Mouse (Mus musculus): Measurements from ENCODE around the gene Mrpl53.

The Mrpl53 gene

GRCm38 (mm10) chr6:83121863-83122710 lies 13.2 kb downstream of the Mrpl53 start:
- no peak for TF ChIP-seq CTCF (conservative IDR thresholded peaks at IDR 0.05; ENCODE audit: low read length)
- TF ChIP-seq POU5F1 (IDR thresholded peaks at IDR 0.05; ENCODE audit: borderline replicate concordance, low read length), result no peak
- no peak for TF ChIP-seq NANOG (IDR thresholded peaks at IDR 0.05; ENCODE audit: borderline replicate concordance, low read length)
- Histone ChIP-seq H3K36me3 (ENCODE audit: insufficient read depth, low read length) (peaks cover 40% of the 10 kb centered on the region), H3K9me3 (ENCODE audit: low read length) (no peaks in the 10 kb centered on the region), H3K27me3 (ENCODE audit: insufficient read depth, low read length) (no peaks in the 10 kb centered on the region), H3K4me3 (replicated peaks; ENCODE audit: low read length) (peak overlapping the region; percentile 91), H3K4me1 (replicated peaks; ENCODE audit: low read depth, low read length) (peaks cover 67% of the 10 kb centered on the region)

GRCm38 (mm10) chr6:83122961-83123360 lies 14.1 kb downstream of the Mrpl53 start:
- Histone ChIP-seq H3K4me3 (replicated peaks; ENCODE audit: low read length) (0 out of 2 replicates have a peak overlapping the region, but pooled peaks have one; percentile 91), H3K4me1 (replicated peaks; ENCODE audit: low read depth, low read length) (peaks cover 60% of the 10 kb centered on the region), H3K27me3 (ENCODE audit: insufficient read depth, low read length) (no peaks in the 10 kb centered on the region), H3K36me3 (ENCODE audit: insufficient read depth, low read length) (peaks cover 32% of the 10 kb centered on the region), H3K9me3 (ENCODE audit: low read length) (no peaks in the 10 kb centered on the region)
- TF ChIP-seq NANOG (IDR thresholded peaks at IDR 0.05; ENCODE audit: borderline replicate concordance, low read length) (no peak), CTCF (conservative IDR thresholded peaks at IDR 0.05; ENCODE audit: low read length) (no peak), POU5F1 (IDR thresholded peaks at IDR 0.05; ENCODE audit: borderline replicate concordance, low read length) (no peak)

DNA sequence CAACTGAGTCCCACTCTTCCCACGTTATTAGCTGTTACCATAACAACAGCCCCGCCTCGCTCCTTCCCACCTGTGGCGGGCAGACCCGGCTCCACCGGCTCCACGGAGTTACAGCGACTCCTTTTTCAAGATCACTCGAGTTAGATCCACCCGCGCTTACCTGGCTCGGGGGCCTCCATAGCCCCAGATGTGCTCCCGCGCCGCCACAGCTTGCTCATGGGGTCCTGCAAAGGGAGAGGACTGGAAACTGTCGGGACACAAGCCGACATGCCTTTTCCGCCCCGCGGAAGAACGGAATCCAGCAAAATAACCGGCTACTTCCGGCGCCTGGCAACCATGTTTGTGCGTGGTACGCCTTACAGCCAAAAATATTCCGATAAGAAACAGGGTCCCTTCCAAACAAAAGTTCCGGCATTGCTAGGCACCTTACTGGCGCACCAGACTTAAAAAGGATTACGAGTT lies 16.0 kb downstream of the Mrpl53 start:
- TF ChIP-seq NANOG (IDR thresholded peaks at IDR 0.05; ENCODE audit: borderline replicate concordance, low read length) (no peak), POU5F1 (IDR thresholded peaks at IDR 0.05; ENCODE audit: borderline replicate concordance, low read length) (no peak), CTCF (conservative IDR thresholded peaks at IDR 0.05; ENCODE audit: low read length) (no peak)
- Histone ChIP-seq H3K4me1 (replicated peaks; ENCODE audit: low read depth, low read length) (peaks cover 44% of the 10 kb centered on the region), H3K4me3 (replicated peaks; ENCODE audit: low read length) (peak overlapping the region; percentile 91), H3K36me3 (ENCODE audit: insufficient read depth, low read length) (peaks cover 13% of the 10 kb centered on the region), H3K27me3 (ENCODE audit: insufficient read depth, low read length) (no peaks in the 10 kb centered on the region), H3K9me3 (ENCODE audit: low read length) (no peaks in the 10 kb centered on the region)

DNA sequence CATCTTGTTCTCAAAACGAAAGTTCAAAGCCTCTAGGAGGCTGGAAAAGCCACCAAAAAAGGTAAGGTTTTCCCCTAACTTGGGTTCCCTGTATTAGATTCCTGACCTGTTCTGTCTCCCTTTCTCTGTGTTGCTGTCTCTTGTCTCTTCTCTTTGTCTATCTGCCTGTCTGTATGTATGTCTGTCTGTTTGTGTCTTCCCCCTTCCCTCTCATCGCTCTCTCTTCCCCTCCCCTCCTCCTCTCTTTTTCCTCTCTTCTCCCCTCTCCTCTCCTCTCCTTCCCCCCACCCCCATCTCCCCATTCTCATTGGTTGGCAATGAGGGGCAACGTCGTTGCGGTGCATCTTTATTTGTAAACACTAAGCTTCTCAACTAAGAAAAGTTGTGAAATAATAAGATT lies 16.5 kb downstream of the Mrpl53 start, which contains the start of gene Ino80b:
Gene Ino80b, minus strand, starts transcription at position 101 of the 400 bp plus-strand sequence.
- no peaks in the 10 kb centered on the region for H3K9me3 ChIP-seq (ENCODE audit: low read length)
- peaks cover 12% of the 10 kb centered on the region for H3K36me3 ChIP-seq (ENCODE audit: insufficient read depth, low read length)
- H3K4me1 ChIP-seq (replicated peaks; ENCODE audit: low read depth, low read length), result peaks cover 39% of the 10 kb centered on the region
- TF ChIP-seq POU5F1 (IDR thresholded peaks at IDR 0.05; ENCODE audit: borderline replicate concordance, low read length) (no peak), NANOG (IDR thresholded peaks at IDR 0.05; ENCODE audit: borderline replicate concordance, low read length) (no peak), CTCF (conservative IDR thresholded peaks at IDR 0.05; ENCODE audit: low read length) (no peak)
- no peaks in the 10 kb centered on the region for H3K27me3 ChIP-seq (ENCODE audit: insufficient read depth, low read length)
- peak within 1 kb of the TSS; percentile 91 for H3K4me3 ChIP-seq (replicated peaks; ENCODE audit: low read length)

DNA sequence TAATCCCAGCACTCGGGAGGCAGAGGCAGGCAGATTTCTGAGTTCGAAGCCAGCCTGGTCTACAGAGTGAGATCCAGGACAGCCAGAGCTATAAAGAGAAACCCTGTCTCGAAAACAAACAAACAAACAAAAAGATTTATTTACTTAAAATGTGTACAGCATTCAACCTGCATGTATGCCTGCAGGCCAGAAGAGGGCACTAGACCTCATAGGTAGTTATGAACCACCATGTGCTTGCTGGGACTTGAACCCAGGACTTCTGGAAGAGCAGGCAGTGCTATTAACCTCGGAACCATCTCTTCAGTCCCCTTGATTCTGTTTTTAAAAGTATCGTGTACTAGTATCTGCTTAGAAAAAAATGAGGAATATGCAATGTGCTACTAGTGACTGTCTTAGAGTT lies 18.6 kb downstream of the Mrpl53 start:
- Histone ChIP-seq H3K9me3 (ENCODE audit: low read length) (no peaks in the 10 kb centered on the region), H3K27me3 (ENCODE audit: insufficient read depth, low read length) (no peaks in the 10 kb centered on the region), H3K36me3 (ENCODE audit: insufficient read depth, low read length) (peaks cover 12% of the 10 kb centered on the region), H3K4me1 (replicated peaks; ENCODE audit: low read depth, low read length) (peaks cover 48% of the 10 kb centered on the region), H3K4me3 (replicated peaks; ENCODE audit: low read length) (no peak overlapping the region)
- TF ChIP-seq NANOG (IDR thresholded peaks at IDR 0.05; ENCODE audit: borderline replicate concordance, low read length) (no peak), CTCF (conservative IDR thresholded peaks at IDR 0.05; ENCODE audit: low read length) (peak; percentile 62)

DNA sequence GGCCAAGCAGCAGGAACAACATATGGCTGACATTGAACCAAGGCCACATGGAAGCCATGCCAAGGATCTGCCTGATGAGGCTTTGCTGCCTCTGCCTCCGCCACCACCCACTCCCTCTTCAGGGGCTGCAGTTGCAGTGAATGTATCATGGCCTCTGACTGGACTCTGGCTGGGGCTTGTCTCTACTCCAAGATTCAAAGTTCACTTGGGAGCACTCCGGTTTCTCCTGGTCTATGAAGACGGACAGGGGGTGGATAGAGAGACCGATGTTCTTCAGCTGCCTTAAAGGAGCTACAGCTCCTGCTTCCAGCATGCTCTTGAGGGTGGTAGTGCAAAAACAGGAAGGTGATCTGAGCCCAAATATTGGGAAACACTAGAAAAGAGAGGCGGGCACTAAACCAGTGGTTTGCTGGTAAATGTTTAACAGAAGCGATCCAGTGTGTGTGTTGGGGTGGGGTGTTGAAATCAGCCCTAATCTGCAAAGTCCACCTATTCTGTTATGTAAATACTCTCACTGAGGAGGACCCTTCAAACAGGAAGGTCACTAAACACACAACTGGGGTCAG lies 22.7 kb downstream of the Mrpl53 start:
- Histone ChIP-seq H3K4me1 (replicated peaks; ENCODE audit: low read depth, low read length) (peaks cover 44% of the 10 kb centered on the region), H3K36me3 (ENCODE audit: insufficient read depth, low read length) (no peaks in the 10 kb centered on the region), H3K9me3 (ENCODE audit: low read length) (no peaks in the 10 kb centered on the region), H3K4me3 (replicated peaks; ENCODE audit: low read length) (no peak overlapping the region), H3K27me3 (ENCODE audit: insufficient read depth, low read length) (peaks cover 29% of the 10 kb centered on the region)
- TF ChIP-seq CTCF (conservative IDR thresholded peaks at IDR 0.05; ENCODE audit: low read length), result no peak
- TF ChIP-seq NANOG (IDR thresholded peaks at IDR 0.05; ENCODE audit: borderline replicate concordance, low read length), result no peak
- TF ChIP-seq POU5F1 (IDR thresholded peaks at IDR 0.05; ENCODE audit: borderline replicate concordance, low read length), result no peak

DNA sequence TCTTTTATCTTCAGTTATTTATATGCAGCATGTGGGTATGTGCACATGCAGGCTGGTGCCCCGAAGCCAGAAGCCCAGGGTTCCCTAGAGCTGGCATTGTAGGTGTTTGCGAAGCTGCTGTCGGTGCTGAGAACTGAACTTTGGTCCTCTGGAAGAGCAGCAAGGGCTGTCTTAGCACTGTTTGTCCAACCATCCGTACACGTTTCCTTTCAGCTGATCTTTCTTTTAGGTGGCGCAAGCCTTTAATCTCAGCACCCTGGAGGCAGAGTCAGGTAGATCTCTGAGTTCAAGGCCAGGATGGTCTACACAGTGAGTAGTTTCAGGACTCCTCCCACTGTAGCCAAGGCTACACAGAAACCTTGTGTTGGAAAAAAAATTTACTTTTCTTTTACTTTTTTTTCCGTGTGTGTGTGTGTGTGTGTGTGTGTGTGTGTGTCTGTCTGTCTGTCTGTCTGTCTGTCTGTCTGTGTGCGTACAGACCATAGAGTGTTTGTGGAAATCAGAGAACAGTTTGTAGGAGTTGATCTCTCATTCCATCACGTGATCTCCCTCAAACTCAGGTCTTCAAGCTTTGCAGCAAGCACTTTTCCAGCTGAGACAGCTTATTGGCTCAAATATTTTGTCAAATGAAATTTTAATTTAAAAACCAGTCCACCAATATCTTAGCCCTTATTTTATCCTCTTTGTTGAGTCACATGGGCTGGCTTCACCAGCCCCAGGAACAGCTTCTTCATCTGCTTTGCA lies 23.5 kb downstream of the Mrpl53 start:
- no peaks in the 10 kb centered on the region for H3K9me3 ChIP-seq (ENCODE audit: low read length)
- H3K4me1 ChIP-seq (replicated peaks; ENCODE audit: low read depth, low read length), result peaks cover 52% of the 10 kb centered on the region
- H3K36me3 ChIP-seq (ENCODE audit: insufficient read depth, low read length), result no peaks in the 10 kb centered on the region
- TF ChIP-seq POU5F1 (IDR thresholded peaks at IDR 0.05; ENCODE audit: borderline replicate concordance, low read length) (no peak), NANOG (IDR thresholded peaks at IDR 0.05; ENCODE audit: borderline replicate concordance, low read length) (no peak), CTCF (conservative IDR thresholded peaks at IDR 0.05; ENCODE audit: low read length) (no peak)
- H3K4me3 ChIP-seq (replicated peaks; ENCODE audit: low read length), result no peak overlapping the region
- H3K27me3 ChIP-seq (ENCODE audit: insufficient read depth, low read length), result peaks cover 37% of the 10 kb centered on the region

DNA sequence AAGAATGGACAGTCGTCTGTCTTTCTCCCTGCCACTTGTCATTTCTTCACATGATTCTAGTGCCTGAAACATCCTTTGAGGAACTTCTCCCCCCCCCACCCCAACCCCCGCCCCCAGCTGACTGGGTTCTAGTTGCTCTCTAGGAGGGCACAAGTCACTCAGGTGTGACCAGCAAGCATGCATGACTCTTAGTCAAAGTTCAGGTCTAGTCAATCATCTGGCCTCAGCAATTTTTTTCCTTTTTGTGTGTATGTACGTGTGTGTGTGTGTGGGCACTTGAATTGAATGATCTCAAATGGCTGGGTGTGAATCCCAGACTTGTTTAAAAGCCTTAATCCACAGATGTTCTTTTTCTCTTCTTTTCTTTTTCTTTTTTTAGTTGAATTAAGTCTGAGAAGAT lies 25.4 kb downstream of the Mrpl53 start:
- Histone ChIP-seq H3K27me3 (ENCODE audit: insufficient read depth, low read length) (peaks cover 55% of the 10 kb centered on the region), H3K9me3 (ENCODE audit: low read length) (no peaks in the 10 kb centered on the region), H3K4me3 (replicated peaks; ENCODE audit: low read length) (no peak overlapping the region), H3K4me1 (replicated peaks; ENCODE audit: low read depth, low read length) (peaks cover 58% of the 10 kb centered on the region), H3K36me3 (ENCODE audit: insufficient read depth, low read length) (no peaks in the 10 kb centered on the region)
- TF ChIP-seq POU5F1 (IDR thresholded peaks at IDR 0.05; ENCODE audit: borderline replicate concordance, low read length) (no peak), CTCF (conservative IDR thresholded peaks at IDR 0.05; ENCODE audit: low read length) (no peak), NANOG (IDR thresholded peaks at IDR 0.05; ENCODE audit: borderline replicate concordance, low read length) (no peak)
